Mouse (Mus musculus) C2C12 (cell line): ENCODE results near the gene Popdc3.

ENCODE experiments used
- CEBPB ChIP-seq: IDR thresholded peaks from one replicate; pipeline ENCODE4 v1.6.1; 2011; ENCODE audit warnings: low read depth, mild to moderate bottlenecking, control low read depth, moderate library complexity
- CTCF ChIP-seq: IDR thresholded peaks from one replicate; pipeline ENCODE4 v1.5.1; 2011; ENCODE audit not compliant: control insufficient read depth, insufficient read depth, insufficient read length
- FOSL1 ChIP-seq: IDR thresholded peaks from one replicate; pipeline ENCODE4 v1.8.0; 2011; ENCODE audit warnings: mild to moderate bottlenecking, low read length; ENCODE audit not compliant: poor library complexity, insufficient read depth, severe bottlenecking
- MAX ChIP-seq: IDR thresholded peaks from one replicate; pipeline ENCODE4 v1.6.1; 2011; ENCODE audit warnings: mild to moderate bottlenecking, control low read depth
- MYOD1 ChIP-seq: IDR thresholded peaks from one replicate; pipeline ENCODE4 v1.6.1; 2011; ENCODE audit warnings: low read depth; ENCODE audit not compliant: control insufficient read depth, insufficient read length
- MYOG ChIP-seq: IDR thresholded peaks from one replicate; pipeline ENCODE4 v1.6.1; 2011; ENCODE audit not compliant: control insufficient read depth, insufficient read length; ENCODE audit errors: extremely low read depth
- USF1 ChIP-seq: IDR thresholded peaks from one replicate; pipeline ENCODE4 v1.6.1; 2011; ENCODE audit warnings: low read depth, mild to moderate bottlenecking, control low read depth, moderate library complexity

- TF ChIP-seq CTCF = no peak
- TF ChIP-seq USF1 = no peak
- TF ChIP-seq MAX = no peak
- TF ChIP-seq CEBPB = no peak
- no peak for TF ChIP-seq FOSL1
- TF ChIP-seq MYOD1 = no peak
- TF ChIP-seq MYOG = no peak
Measured at GRCm38 (mm10) chr10:45345217-45345616, 167.3 kb downstream of the Popdc3 start.
